Mouse (Mus musculus): Measurements from ENCODE around the gene Nin. TPM values are rescaled to one million over a fixed set of nuclear protein-coding genes. Genes with fewer than 3 reads are reported as not detected.

Gene Nin
- polyA plus RNA-seq, 1 experiment = 62.8 TPM

- TF ChIP-seq CTCF (IDR thresholded peaks at IDR 0.05; ENCODE audit: insufficient read depth, low read depth, low read length) (no peak), POLR2A (IDR thresholded peaks at IDR 0.05; ENCODE audit: insufficient read depth, low read depth, low read length) (no peak)
- H3K4me1 ChIP-seq (ENCODE audit: control insufficient read depth, insufficient read depth, low read length) = peaks cover 10% of the 10 kb centered on the region
- 23% methylated on average over 3 of the region's 3 CpGs for WGBS
- no peak overlapping the region for H3K27ac ChIP-seq (ENCODE audit: insufficient read depth, low read depth, low read length)
- no peak overlapping the region for H3K4me3 ChIP-seq (ENCODE audit: insufficient read depth, low read depth, low read length)
These were observed 51.4 kb downstream of the Nin start for GRCm38 (mm10) chr12:70062114-70062513.

GRCm38 (mm10) chr12:70058956-70059851 lies 54.3 kb downstream of the Nin start:
- TF ChIP-seq CTCF (IDR thresholded peaks at IDR 0.05; ENCODE audit: insufficient read depth, low read depth, low read length) (no peak), POLR2A (IDR thresholded peaks at IDR 0.05; ENCODE audit: insufficient read depth, low read depth, low read length) (no peak)
- no peak overlapping the region for H3K4me3 ChIP-seq (ENCODE audit: insufficient read depth, low read depth, low read length)
- peaks cover 17% of the 10 kb centered on the region for H3K4me1 ChIP-seq (ENCODE audit: control insufficient read depth, insufficient read depth, low read length)
- 56% methylated on average over 14 of the region's 14 CpGs for WGBS
- no peak overlapping the region for H3K27ac ChIP-seq (ENCODE audit: insufficient read depth, low read depth, low read length)

GRCm38 (mm10) chr12:70050699-70051098 lies 62.8 kb downstream of the Nin start:
- H3K4me3 ChIP-seq (ENCODE audit: insufficient read depth, low read depth, low read length) = no peak overlapping the region
- WGBS = 71% methylated on average over 7 of the region's 7 CpGs
- peaks cover 12% of the 10 kb centered on the region for H3K4me1 ChIP-seq (ENCODE audit: control insufficient read depth, insufficient read depth, low read length)
- no peak for TF ChIP-seq CTCF (IDR thresholded peaks at IDR 0.05; ENCODE audit: insufficient read depth, low read depth, low read length)
- TF ChIP-seq POLR2A (IDR thresholded peaks at IDR 0.05; ENCODE audit: insufficient read depth, low read depth, low read length) = no peak
- no peak overlapping the region for H3K27ac ChIP-seq (ENCODE audit: insufficient read depth, low read depth, low read length)

DNA sequence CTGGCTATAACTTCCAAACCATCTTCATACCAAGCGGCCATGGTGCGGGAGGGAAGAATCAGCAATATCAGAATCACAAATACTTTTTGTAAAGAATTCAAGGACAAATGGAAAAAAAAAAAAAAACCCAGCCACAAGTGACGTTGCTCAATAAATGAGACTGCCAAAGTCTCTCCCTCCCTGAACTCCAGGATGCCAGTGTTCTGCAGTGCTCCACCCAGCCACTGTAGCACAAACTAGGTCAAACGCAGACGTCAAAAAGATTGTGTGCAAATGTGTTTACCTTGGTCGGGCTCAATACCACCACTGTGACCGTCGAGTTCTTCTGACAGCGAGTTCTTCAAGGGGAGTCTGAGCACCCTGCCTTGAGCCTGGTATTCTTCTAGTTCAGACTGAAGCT lies 64.8 kb downstream of the Nin start:
- Histone ChIP-seq H3K4me3 (ENCODE audit: insufficient read depth, low read depth, low read length) (no peak overlapping the region), H3K4me1 (ENCODE audit: control insufficient read depth, insufficient read depth, low read length) (peaks cover 11% of the 10 kb centered on the region), H3K27ac (ENCODE audit: insufficient read depth, low read depth, low read length) (no peak overlapping the region)
- TF ChIP-seq POLR2A (IDR thresholded peaks at IDR 0.05; ENCODE audit: insufficient read depth, low read depth, low read length) = no peak
- TF ChIP-seq CTCF (IDR thresholded peaks at IDR 0.05; ENCODE audit: insufficient read depth, low read depth, low read length) = no peak
- WGBS = 83% methylated on average over 9 of the region's 9 CpGs

DNA sequence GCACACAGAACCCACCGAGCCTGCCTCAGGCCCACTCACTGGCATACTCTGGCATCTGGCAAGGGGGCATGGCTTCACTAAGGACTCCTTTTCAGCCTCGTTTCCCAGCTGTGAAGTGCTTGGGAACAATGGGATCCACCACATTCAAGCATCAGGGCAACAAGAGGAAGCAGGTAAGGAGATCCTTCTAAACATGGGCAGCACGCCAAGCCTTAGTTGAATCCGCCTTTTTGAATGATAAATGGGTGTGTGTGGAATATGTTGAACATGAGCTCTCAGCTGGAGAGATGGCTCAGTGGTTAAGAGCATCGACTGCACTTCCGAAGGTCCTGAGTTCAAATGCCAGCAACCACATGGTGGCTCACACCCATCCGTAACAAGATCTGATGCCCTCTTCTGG lies 66.2 kb downstream of the Nin start:
- 83% methylated on average over 7 of the region's 7 CpGs for WGBS
- TF ChIP-seq POLR2A (IDR thresholded peaks at IDR 0.05; ENCODE audit: insufficient read depth, low read depth, low read length) = no peak
- no peak for TF ChIP-seq CTCF (IDR thresholded peaks at IDR 0.05; ENCODE audit: insufficient read depth, low read depth, low read length)
- H3K27ac ChIP-seq (ENCODE audit: insufficient read depth, low read depth, low read length) = no peak overlapping the region
- H3K4me1 ChIP-seq (ENCODE audit: control insufficient read depth, insufficient read depth, low read length) = peaks cover 25% of the 10 kb centered on the region
- no peak overlapping the region for H3K4me3 ChIP-seq (ENCODE audit: insufficient read depth, low read depth, low read length)

- TF ChIP-seq CTCF (IDR thresholded peaks at IDR 0.05; ENCODE audit: insufficient read depth, low read depth, low read length) = no peak
- TF ChIP-seq POLR2A (IDR thresholded peaks at IDR 0.05; ENCODE audit: insufficient read depth, low read depth, low read length) = no peak
- 49% methylated on average over 4 of the region's 4 CpGs for WGBS
- H3K27ac ChIP-seq (ENCODE audit: insufficient read depth, low read depth, low read length) = peak overlapping the region; percentile 78; the same call in 1 of the 2 replicates
- H3K4me1 ChIP-seq (ENCODE audit: control insufficient read depth, insufficient read depth, low read length) = peaks cover 34% of the 10 kb centered on the region
- H3K4me3 ChIP-seq (ENCODE audit: insufficient read depth, low read depth, low read length) = no peak overlapping the region
These were observed 69.2 kb downstream of the Nin start for GRCm38 (mm10) chr12:70044353-70044752.

DNA sequence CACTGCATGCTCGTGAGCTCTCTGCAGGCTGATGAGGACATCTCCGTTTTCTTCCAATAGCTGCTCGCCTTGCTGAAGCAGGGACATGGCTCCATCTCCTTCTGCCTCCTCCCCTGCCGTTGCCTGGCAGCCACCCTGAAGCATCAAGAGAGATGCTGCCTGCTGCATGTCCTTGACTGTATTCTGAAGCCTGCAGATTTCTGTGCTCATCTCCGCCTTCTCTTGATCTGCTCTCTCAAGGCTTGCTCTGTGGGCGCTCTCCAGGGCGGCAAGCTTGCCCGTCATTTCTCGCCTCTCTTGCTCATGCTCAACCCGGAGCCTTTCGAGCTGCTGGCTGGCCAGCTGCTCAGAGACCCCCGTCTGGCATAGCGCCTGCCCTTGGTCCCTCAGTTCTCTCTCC lies 70.1 kb downstream of the Nin start:
- Histone ChIP-seq H3K4me3 (ENCODE audit: insufficient read depth, low read depth, low read length) (no peak overlapping the region), H3K27ac (ENCODE audit: insufficient read depth, low read depth, low read length) (peak overlapping the region; percentile 78), H3K4me1 (ENCODE audit: control insufficient read depth, insufficient read depth, low read length) (peaks cover 34% of the 10 kb centered on the region)
- WGBS = 43% methylated on average over 13 of the region's 13 CpGs
- TF ChIP-seq POLR2A (IDR thresholded peaks at IDR 0.05; ENCODE audit: insufficient read depth, low read depth, low read length) (no peak), CTCF (IDR thresholded peaks at IDR 0.05; ENCODE audit: insufficient read depth, low read depth, low read length) (no peak)

GRCm38 (mm10) chr12:70040981-70041380 lies 72.5 kb downstream of the Nin start:
- Histone ChIP-seq H3K4me1 (ENCODE audit: control insufficient read depth, insufficient read depth, low read length) (peaks cover 29% of the 10 kb centered on the region), H3K4me3 (ENCODE audit: insufficient read depth, low read depth, low read length) (no peak overlapping the region), H3K27ac (ENCODE audit: insufficient read depth, low read depth, low read length) (no peak overlapping the region)
- TF ChIP-seq CTCF (IDR thresholded peaks at IDR 0.05; ENCODE audit: insufficient read depth, low read depth, low read length) (no peak), POLR2A (IDR thresholded peaks at IDR 0.05; ENCODE audit: insufficient read depth, low read depth, low read length) (no peak)
- 38% methylated on average over 6 of the region's 6 CpGs for WGBS

DNA sequence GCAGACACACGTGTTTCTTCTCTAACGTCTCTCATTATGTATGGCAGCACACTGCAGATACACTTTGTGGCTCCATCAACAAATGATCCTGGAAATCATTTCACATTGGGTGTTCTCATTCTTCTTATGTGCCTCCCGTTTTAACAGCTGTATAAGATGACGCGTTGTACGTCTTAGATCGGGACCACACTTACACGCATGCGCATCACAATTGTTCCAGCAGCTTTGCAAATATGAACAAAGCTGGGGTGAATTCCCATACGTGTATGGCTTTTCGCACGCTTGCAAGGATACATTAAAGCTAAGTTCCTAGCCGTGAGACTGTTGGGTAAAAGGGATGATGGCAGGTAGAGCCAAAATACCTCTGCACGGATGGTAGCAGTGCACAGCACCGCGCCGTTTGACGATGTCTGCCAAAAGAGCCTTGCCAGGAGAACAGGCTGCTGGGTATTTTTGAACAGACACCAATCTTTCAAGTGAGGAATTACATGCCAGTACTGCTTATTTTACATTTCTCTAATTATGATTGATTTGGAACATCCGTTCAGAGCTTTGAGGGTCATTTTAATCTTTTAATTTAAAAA lies 76.7 kb downstream of the Nin start:
- no peak overlapping the region for H3K27ac ChIP-seq (ENCODE audit: insufficient read depth, low read depth, low read length)
- H3K4me3 ChIP-seq (ENCODE audit: insufficient read depth, low read depth, low read length) = no peak overlapping the region
- 91% methylated on average over 19 of the region's 19 CpGs for WGBS
- H3K4me1 ChIP-seq (ENCODE audit: control insufficient read depth, insufficient read depth, low read length) = peaks cover 8% of the 10 kb centered on the region
- TF ChIP-seq CTCF (IDR thresholded peaks at IDR 0.05; ENCODE audit: insufficient read depth, low read depth, low read length) = no peak
- TF ChIP-seq POLR2A (IDR thresholded peaks at IDR 0.05; ENCODE audit: insufficient read depth, low read depth, low read length) = no peak

Measured in olfactory bulb, adult 2 months (tissue).